Mouse (Mus musculus): ENCODE measurements around the gene Ubxn10.

The Ubxn10 gene

GRCm38 (mm10) chr4:138737031-138737430 lies at the start of gene Ubxn10:
Ubxn10 (minus strand) TSS chr4:138737167.
- DNase-seq (ENCODE audit: low spot score): no peak

DNA sequence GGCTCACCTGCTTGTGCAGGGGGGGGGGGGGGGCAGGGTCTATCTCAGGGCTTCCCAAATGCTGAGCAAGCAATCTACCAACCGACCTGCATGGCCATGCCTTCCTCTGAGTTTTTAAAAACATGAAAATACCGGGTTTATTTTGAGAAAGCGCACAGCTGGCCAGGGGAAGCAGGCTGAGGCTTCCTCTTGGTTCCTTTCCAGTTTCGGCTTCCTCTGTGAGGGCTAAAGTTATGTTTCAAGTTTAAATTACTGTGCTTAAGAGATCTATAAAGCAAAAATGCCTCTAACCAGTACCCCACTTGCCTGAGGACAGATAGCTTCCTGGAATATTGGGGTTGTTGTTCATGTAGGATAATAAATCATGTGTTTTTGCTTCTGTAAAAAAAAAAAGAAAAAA lies 49.2 kb upstream of the Ubxn10 start:
- DNase-seq (ENCODE audit: low spot score): no peak

GRCm38 (mm10) chr4:138785721-138786120 lies 48.8 kb upstream of the Ubxn10 start:
- no peak for DNase-seq (ENCODE audit: low spot score)

DNA sequence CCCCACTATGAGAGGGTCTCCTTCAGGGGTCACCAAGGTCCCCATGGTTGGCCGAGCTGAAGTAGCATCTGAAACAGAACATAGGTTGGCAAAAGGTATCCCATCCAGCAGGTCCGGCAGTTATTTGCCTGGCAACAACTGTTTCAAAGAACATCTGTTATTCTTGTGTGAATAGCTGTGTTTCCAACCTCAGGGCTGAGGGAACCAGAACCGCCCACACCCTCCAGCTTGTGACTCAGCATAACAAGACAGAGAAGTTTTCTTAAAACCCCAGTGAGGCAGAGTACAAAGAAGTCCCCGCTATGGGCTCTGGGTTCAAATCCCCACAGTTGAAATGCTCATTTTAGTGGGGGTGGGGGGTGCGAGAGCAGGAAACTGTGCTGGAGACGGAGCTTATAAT lies 45.1 kb upstream of the Ubxn10 start:
- DNase-seq (ENCODE audit: low spot score): no peak

DNA sequence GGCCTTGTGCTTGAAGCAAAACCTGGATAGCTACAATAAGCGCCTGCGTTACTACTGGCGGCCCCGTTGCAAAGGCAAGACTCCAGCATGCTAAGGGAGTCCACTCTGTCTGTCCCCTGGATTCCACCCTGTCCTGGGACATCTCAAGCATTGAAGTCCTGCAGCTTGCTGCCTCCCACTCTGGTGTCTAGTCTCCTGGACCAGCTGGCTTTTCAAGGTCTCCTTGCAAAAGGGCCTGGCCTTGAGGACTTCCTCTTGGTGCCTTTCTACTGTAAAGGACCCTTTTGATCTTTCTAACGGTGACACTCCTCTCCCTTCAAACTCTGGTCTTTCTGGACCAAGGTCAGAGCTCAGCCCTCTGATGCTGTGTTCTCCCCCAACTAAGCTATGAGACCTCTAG lies 43.3 kb upstream of the Ubxn10 start:
- DNase-seq (ENCODE audit: low spot score): no peak

- peak; percentile 65 for DNase-seq (ENCODE audit: low spot score)
Measured at GRCm38 (mm10) chr4:138777417-138778407, 40.7 kb upstream of the Ubxn10 start.

DNA sequence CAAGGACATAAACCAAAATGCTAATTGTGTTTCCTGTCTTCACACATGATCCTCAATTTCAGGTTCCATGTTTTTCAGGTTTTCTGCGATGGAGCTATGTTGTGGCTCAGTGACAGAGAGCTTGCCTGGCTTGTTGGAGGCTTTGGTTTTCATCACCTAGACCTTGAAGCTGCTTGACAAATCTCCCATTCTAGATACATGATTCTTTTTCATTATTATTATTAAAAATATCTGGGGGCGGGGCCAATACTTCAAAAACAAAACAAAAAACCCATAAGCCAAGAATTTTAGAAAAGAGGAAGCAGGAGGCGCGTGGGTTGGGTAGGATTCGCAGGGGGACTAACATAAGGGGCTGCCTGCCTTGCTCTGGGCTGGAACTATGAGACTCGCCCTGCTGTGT lies 38.5 kb upstream of the Ubxn10 start, which contains the start of gene Pla2g2d:
TSS of gene Pla2g2d (plus strand) at position 301 of the 400 bp plus-strand sequence.
- DNase-seq (ENCODE audit: low spot score): no peak

- no peak for DNase-seq (ENCODE audit: low spot score)
Measured at GRCm38 (mm10) chr4:138772386-138772785, 35.4 kb upstream of the Ubxn10 start.

DNA sequence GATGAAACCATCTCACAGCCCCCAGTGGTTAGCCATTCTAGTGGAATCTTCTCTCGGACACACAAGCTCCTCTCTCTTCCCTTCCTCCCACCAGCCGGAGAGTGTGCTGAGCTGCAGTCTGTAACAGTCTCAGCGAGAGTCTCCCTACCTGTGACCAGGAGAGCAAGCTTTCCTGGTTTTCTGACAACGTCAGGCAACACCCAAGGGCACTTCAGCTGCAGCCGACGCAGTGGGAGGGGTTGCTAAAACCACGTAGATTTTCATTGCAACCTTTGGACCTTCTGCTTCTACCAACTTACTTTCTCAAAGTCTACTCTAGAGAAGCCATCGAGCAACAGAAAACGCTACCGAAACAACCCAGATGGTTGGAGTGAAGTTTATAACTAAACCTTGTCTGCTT lies 35.0 kb upstream of the Ubxn10 start:
- DNase-seq (ENCODE audit: low spot score): no peak

GRCm38 (mm10) chr4:138762266-138762665 lies 25.3 kb upstream of the Ubxn10 start:
- no peak for DNase-seq (ENCODE audit: low spot score)

DNA sequence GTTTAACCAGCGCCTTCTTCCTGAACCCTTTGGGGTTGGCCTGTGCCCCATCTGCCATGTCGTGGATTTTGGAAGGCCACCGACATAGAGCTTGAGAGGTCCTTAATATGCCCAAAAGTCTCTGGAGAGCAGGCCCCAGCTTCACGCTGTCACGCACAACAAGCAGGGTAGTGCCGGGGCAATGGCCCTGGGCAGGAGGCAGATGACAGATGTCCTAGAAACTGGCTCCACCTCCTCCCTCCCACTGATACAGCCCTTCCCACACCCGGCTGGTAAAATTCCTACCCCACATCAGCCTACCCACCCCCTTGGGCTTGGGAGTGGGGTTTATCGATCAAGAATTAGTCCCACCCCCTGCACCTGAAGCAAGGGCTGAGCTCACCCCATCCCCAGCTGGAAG lies 20.4 kb upstream of the Ubxn10 start, which contains the start of gene Pla2g2f:
TSS of gene Pla2g2f (minus strand) at position 211 of the 400 bp plus-strand sequence.
- DNase-seq (ENCODE audit: low spot score): no peak

- no peak for DNase-seq (ENCODE audit: low spot score)
Measured at GRCm38 (mm10) chr4:138755983-138756382, 19.0 kb upstream of the Ubxn10 start.

GRCm38 (mm10) chr4:138755439-138755838 lies 18.5 kb upstream of the Ubxn10 start:
- no peak for DNase-seq (ENCODE audit: low spot score)

DNA sequence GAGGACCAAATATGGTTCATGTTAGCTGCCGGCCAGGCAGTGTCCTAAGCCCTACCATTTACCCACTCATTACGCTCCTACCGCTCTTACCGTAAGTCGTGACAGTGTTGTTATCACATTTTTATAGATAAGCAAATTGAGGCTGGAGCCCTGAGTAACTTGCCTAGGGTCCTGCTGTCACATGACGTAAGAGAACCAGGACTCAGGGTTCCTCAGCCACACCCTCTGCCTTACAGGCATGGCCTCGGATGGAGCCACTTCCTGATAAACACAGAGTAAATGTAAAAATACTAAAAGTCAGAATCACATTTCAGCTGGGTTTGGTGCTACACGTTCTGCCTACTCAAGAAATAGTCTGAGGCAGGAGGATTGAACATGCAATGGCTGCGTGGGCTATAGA lies 17.5 kb upstream of the Ubxn10 start:
- no peak for DNase-seq (ENCODE audit: low spot score)

GRCm38 (mm10) chr4:138753608-138754007 lies 16.6 kb upstream of the Ubxn10 start:
- DNase-seq (ENCODE audit: low spot score): no peak

- no peak for DNase-seq (ENCODE audit: low spot score)
Measured at GRCm38 (mm10) chr4:138752603-138753002, 15.6 kb upstream of the Ubxn10 start.

- DNase-seq (ENCODE audit: low spot score): peak; percentile 75
Measured at GRCm38 (mm10) chr4:138748369-138749072, 11.6 kb upstream of the Ubxn10 start.

GRCm38 (mm10) chr4:138747851-138748250 lies 10.9 kb upstream of the Ubxn10 start:
- DNase-seq (ENCODE audit: low spot score): no peak

DNA sequence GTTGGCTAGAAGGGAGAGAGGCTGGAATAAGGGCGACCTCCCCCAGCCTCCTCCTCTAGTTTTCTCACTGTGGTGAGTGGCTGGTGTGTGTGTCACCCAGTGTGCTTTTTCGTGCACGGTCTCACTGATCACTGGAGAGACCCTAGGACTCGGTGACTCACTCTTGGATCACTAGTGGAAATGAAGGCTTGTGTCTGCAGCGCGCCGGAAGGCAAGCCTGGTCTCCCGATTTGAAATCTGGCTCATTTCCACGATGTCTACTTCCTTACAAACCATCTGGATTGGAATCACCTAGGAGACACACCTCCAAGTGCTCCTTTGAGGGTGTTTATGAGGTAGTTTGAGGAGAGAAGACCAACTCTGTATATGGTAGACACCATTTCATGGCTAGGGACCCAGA lies 9.9 kb upstream of the Ubxn10 start:
- DNase-seq (ENCODE audit: low spot score): no peak

GRCm38 (mm10) chr4:138745884-138746283 lies 8.9 kb upstream of the Ubxn10 start:
- DNase-seq (ENCODE audit: low spot score): peak; percentile 40

DNA sequence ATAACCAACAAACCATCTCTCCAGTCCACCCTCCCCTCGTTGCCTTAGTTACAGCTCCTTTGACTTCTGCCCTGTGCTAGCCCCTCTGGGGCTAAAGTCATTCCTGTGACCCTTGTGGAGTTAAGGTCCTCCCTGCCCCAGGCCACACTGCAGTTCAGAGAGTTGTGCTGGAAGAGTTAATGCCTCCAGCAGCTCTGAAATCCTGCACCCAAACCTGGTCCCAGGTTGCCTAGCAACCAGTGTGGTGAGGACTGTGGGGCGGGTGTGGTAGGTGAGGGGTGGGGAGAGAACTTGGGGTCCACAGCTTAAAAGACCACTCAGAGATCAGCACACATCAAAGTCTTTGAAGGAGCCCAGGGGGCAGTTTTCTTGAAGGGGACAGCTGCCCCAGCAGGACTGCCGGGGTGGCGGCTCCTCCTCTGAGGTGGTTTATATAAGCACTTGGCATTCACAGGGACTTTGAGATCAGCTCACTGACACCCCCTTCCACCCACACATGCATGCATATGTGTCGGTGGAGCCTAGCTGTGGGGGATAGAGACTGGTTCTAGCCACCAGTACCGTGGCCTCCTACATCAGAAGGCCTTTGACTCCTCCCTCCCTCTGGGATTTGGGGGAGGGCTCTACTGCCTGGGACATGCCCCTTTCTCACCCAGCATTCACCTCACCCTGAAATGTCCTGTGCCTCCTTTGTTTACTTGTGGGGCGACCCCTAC lies 2.3 kb upstream of the Ubxn10 start:
- DNase-seq (ENCODE audit: low spot score): peak; percentile 20

GRCm38 (mm10) chr4:138734863-138735262 lies 2.1 kb downstream of the Ubxn10 start:
- DNase-seq (ENCODE audit: low spot score): no peak
